Mouse (Mus musculus): ENCODE data around the gene Mfap1a. TPM values are rescaled to one million over a fixed set of nuclear protein-coding genes. Genes with fewer than 3 reads are reported as not detected.
"Not testable (repeated sequence)": the region's sequence is repeated elsewhere in the genome, so short reads cannot be mapped to it uniquely, and the experiment has no call there.

Mfap1a gene
- 7.8 and 8.2 TPM in 2 replicates for polyA plus RNA-seq (2015; fragmentation: Nextera tagmentation; extraction: Ambion mirVana)

- H3K4me1 ChIP-seq (ENCODE audit: insufficient read depth); H3K9me3 ChIP-seq (ENCODE audit: low read length); H3K36me3 ChIP-seq (replicated peaks; ENCODE audit: insufficient read depth, low read length); H3K27me3 ChIP-seq (ENCODE audit: insufficient read depth, low read length): not testable (repeated sequence)
- TF ChIP-seq EP300 (IDR thresholded peaks at IDR 0.05; ENCODE audit: low read depth), result peak; percentile 58; the same call in 1 of the 2 replicates
- Histone ChIP-seq H3K9ac (replicated peaks) (peak within 1 kb of the TSS; percentile 78), H3K4me2 (ENCODE audit: low read depth, low read length) (peak within 1 kb of the TSS; percentile 68), H3K4me3 (ENCODE audit: low read depth, low read length) (peak within 1 kb of the TSS; percentile 61), H3K27ac (ENCODE audit: low read depth) (peak within 1 kb of the TSS; percentile 93)
- DNase-seq (peak; percentile 88), ATAC-seq (peak; percentile 96)
- 3% methylated on average over 37 of the region's 42 CpGs for WGBS (ENCODE audit: insufficient replicate concordance)
Measured at GRCm38 (mm10) chr2:121505942-121506882, at the start of gene Mfap1a, which contains the start of gene Wdr76. Mfap1a (minus strand) TSS chr2:121506665. Wdr76 (plus strand) TSS chr2:121506723.

- no peaks in the 10 kb centered on the region for H3K27me3 ChIP-seq (ENCODE audit: insufficient read depth, low read length)
- H3K36me3 ChIP-seq (replicated peaks; ENCODE audit: insufficient read depth, low read length), result peaks cover under 1% of the 10 kb centered on the region; the same call in 1 of the 2 replicates
- H3K4me2 ChIP-seq (ENCODE audit: low read depth, low read length), result no peak overlapping the region
- H3K4me3 ChIP-seq (ENCODE audit: low read depth, low read length), result no peak overlapping the region
- H3K27ac ChIP-seq (ENCODE audit: low read depth), result no peak overlapping the region
- H3K4me1 ChIP-seq (ENCODE audit: insufficient read depth), result no peaks in the 10 kb centered on the region
- no peaks in the 10 kb centered on the region for H3K9me3 ChIP-seq (ENCODE audit: low read length)
- H3K9ac ChIP-seq (replicated peaks), result no peak overlapping the region
- whole genome bisulfite sequencing (ENCODE audit: insufficient replicate concordance), result 63% methylated on average over 8 of the region's 8 CpGs
- ATAC-seq (no peak), DNase-seq (no peak)
- TF ChIP-seq CTCF (IDR thresholded peaks at IDR 0.05; ENCODE audit: low read depth), result no peak
- no peak for TF ChIP-seq EP300 (IDR thresholded peaks at IDR 0.05; ENCODE audit: low read depth)
Measured at GRCm38 (mm10) chr2:121551271-121551670, 44.8 kb upstream of the Mfap1a start.

- Histone ChIP-seq H3K9me3 (ENCODE audit: low read length) (no peaks in the 10 kb centered on the region), H3K27ac (ENCODE audit: low read depth) (no peak overlapping the region), H3K36me3 (replicated peaks; ENCODE audit: insufficient read depth, low read length) (peaks cover 3% of the 10 kb centered on the region; the same call in 1 of the 2 replicates), H3K27me3 (ENCODE audit: insufficient read depth, low read length) (no peaks in the 10 kb centered on the region), H3K4me3 (ENCODE audit: low read depth, low read length) (no peak overlapping the region), H3K4me2 (ENCODE audit: low read depth, low read length) (no peak overlapping the region), H3K9ac (replicated peaks) (no peak overlapping the region), H3K4me1 (ENCODE audit: insufficient read depth) (no peaks in the 10 kb centered on the region)
- WGBS (ENCODE audit: insufficient replicate concordance), result 93% methylated on average over 6 of the region's 6 CpGs
- TF ChIP-seq CTCF (IDR thresholded peaks at IDR 0.05; ENCODE audit: low read depth) (no peak), EP300 (IDR thresholded peaks at IDR 0.05; ENCODE audit: low read depth) (no peak)
- ATAC-seq (no peak), DNase-seq (no peak)
Measured at GRCm38 (mm10) chr2:121549630-121550029, 43.2 kb upstream of the Mfap1a start.

GRCm38 (mm10) chr2:121544829-121545228 lies 38.4 kb upstream of the Mfap1a start:
- 92% methylated on average over 3 of the region's 3 CpGs for WGBS (ENCODE audit: insufficient replicate concordance)
- H3K27me3 ChIP-seq (ENCODE audit: insufficient read depth, low read length), result no peaks in the 10 kb centered on the region

GRCm38 (mm10) chr2:121525056-121525455 lies 18.6 kb upstream of the Mfap1a start:
- DNase-seq (no peak), ATAC-seq (no peak)
- H3K4me2 ChIP-seq (ENCODE audit: low read depth, low read length), result no peak overlapping the region
- peaks cover 22% of the 10 kb centered on the region for H3K36me3 ChIP-seq (replicated peaks; ENCODE audit: insufficient read depth, low read length)
- no peaks in the 10 kb centered on the region for H3K4me1 ChIP-seq (ENCODE audit: insufficient read depth)
- H3K9me3 ChIP-seq (ENCODE audit: low read length), result no peaks in the 10 kb centered on the region
- H3K27me3 ChIP-seq (ENCODE audit: insufficient read depth, low read length), result no peaks in the 10 kb centered on the region
- H3K9ac ChIP-seq (replicated peaks), result no peak overlapping the region
- TF ChIP-seq EP300 (IDR thresholded peaks at IDR 0.05; ENCODE audit: low read depth), result no peak
- TF ChIP-seq CTCF (IDR thresholded peaks at IDR 0.05; ENCODE audit: low read depth), result no peak
- no peak overlapping the region for H3K4me3 ChIP-seq (ENCODE audit: low read depth, low read length)
- H3K27ac ChIP-seq (ENCODE audit: low read depth), result no peak overlapping the region
- WGBS (ENCODE audit: insufficient replicate concordance), result 82% methylated on average over 2 of the region's 2 CpGs

More at GRCm38 (mm10) chr2:121544829-121545228, 38.4 kb upstream of the Mfap1a start:
- H3K9me3 ChIP-seq (ENCODE audit: low read length), result no peaks in the 10 kb centered on the region
- TF ChIP-seq EP300 (IDR thresholded peaks at IDR 0.05; ENCODE audit: low read depth) (no peak), CTCF (IDR thresholded peaks at IDR 0.05; ENCODE audit: low read depth) (peak; percentile 29; the same call in 1 of the 2 replicates)
- no peak overlapping the region for H3K27ac ChIP-seq (ENCODE audit: low read depth)
- H3K36me3 ChIP-seq (replicated peaks; ENCODE audit: insufficient read depth, low read length), result peaks cover 17% of the 10 kb centered on the region
- no peak overlapping the region for H3K9ac ChIP-seq (replicated peaks)
- DNase-seq, result no peak
- H3K4me3 ChIP-seq (ENCODE audit: low read depth, low read length), result no peak overlapping the region
- H3K4me1 ChIP-seq (ENCODE audit: insufficient read depth), result no peaks in the 10 kb centered on the region
- no peak for ATAC-seq
- no peak overlapping the region for H3K4me2 ChIP-seq (ENCODE audit: low read depth, low read length)

GRCm38 (mm10) chr2:121522830-121523229 lies 16.4 kb upstream of the Mfap1a start:
- H3K4me1 ChIP-seq (ENCODE audit: insufficient read depth); H3K9ac ChIP-seq (replicated peaks); H3K9me3 ChIP-seq (ENCODE audit: low read length); ATAC-seq; H3K4me3 ChIP-seq (ENCODE audit: low read depth, low read length); H3K4me2 ChIP-seq (ENCODE audit: low read depth, low read length); H3K27me3 ChIP-seq (ENCODE audit: insufficient read depth, low read length); DNase-seq; H3K27ac ChIP-seq (ENCODE audit: low read depth): not testable (repeated sequence)
- H3K36me3 ChIP-seq (replicated peaks; ENCODE audit: insufficient read depth, low read length), result peaks cover 32% of the 10 kb centered on the region
- 96% methylated on average over 3 of the region's 3 CpGs for WGBS (ENCODE audit: insufficient replicate concordance)

Data from liver, postnatal 0 days (tissue).